Mouse (Mus musculus) CD4-positive, CD25-positive, alpha-beta regulatory T cell (primary cell): ENCODE data around the gene Hoxa1. TPM values are rescaled to one million over a fixed set of nuclear protein-coding genes. Genes with fewer than 3 reads are reported as not detected.

Experiments
- polyA plus RNA-seq: library from polyadenylated mRNA; unstranded; fragments of 100-300 nt; shearing (Covaris generic); gene quantifications from one replicate; pipeline ENCODE4 v1.2.1, GENCODE M21; 2017

Gene Hoxa1
- polyA plus RNA-seq: not detected

GRCm38 (mm10) chr6:52158276-52159051 is at the start of gene Hoxa1:
Hoxa1 (minus strand) TSS chr6:52158317.

GRCm38 (mm10) chr6:52204050-52204752 is 46.1 kb upstream of the Hoxa1 start, which contains the start of gene Hoxa5:
Hoxa5 (minus strand) TSS chr6:52204587.

GRCm38 (mm10) chr6:52190906-52191810 is 33.0 kb upstream of the Hoxa1 start, which contains the start of gene Hoxa4:
Hoxa4 (minus strand) TSS chr6:52191753.

GRCm38 (mm10) chr6:52177061-52177735 is 19.1 kb upstream of the Hoxa1 start, which contains the start of gene 5730596B20Rik:
5730596B20Rik (plus strand) TSS chr6:52177498.

GRCm38 (mm10) chr6:52164626-52165440 is 6.7 kb upstream of the Hoxa1 start, which contains the start of gene Hoxa2:
Hoxa2 (minus strand) TSS chr6:52164831.

Other genes starting within 250 kb of the Hoxa1 start
- gene Skap2, start 145.8 kb downstream of the Hoxa1 start, polyA plus RNA-seq: 19.7 TPM
- not detected for gene Hoxa2, start 6.5 kb upstream of the Hoxa1 start, polyA plus RNA-seq
- not detected for gene 5730596B20Rik, start 19.2 kb upstream of the Hoxa1 start, polyA plus RNA-seq
- gene Hoxa4, start 33.4 kb upstream of the Hoxa1 start, polyA plus RNA-seq: not detected
- 0.16 TPM for gene Hoxa5, start 46.3 kb upstream of the Hoxa1 start, polyA plus RNA-seq
- gene Hoxa6, start 50.4 kb upstream of the Hoxa1 start, polyA plus RNA-seq: not detected
- gene Hoxa3, start 55.0 kb upstream of the Hoxa1 start, polyA plus RNA-seq: not detected
- gene Gm28308, start 55.0 kb upstream of the Hoxa1 start, polyA plus RNA-seq: not detected
- gene Hoxa7, start 63.5 kb upstream of the Hoxa1 start, polyA plus RNA-seq: 0.38 TPM
- gene Hoxa9, start 72.8 kb upstream of the Hoxa1 start, polyA plus RNA-seq: 0.17 TPM
- not detected for gene Hoxa10, start 82.5 kb upstream of the Hoxa1 start, polyA plus RNA-seq
- not detected for gene Hoxa11, start 87.5 kb upstream of the Hoxa1 start, polyA plus RNA-seq
- not detected for gene Hoxa13, start 102.6 kb upstream of the Hoxa1 start, polyA plus RNA-seq
- not detected for gene Evx1, start 155.2 kb upstream of the Hoxa1 start, polyA plus RNA-seq